Mouse (Mus musculus): Measurements from ENCODE around the gene Olfr412. TPM values are rescaled to one million over a fixed set of nuclear protein-coding genes. Genes with fewer than 3 reads are reported as not detected.

The Olfr412 gene
- polyA plus RNA-seq (2012; ENCODE audit: low replicate concordance) = not detected in 2 replicates

DNA sequence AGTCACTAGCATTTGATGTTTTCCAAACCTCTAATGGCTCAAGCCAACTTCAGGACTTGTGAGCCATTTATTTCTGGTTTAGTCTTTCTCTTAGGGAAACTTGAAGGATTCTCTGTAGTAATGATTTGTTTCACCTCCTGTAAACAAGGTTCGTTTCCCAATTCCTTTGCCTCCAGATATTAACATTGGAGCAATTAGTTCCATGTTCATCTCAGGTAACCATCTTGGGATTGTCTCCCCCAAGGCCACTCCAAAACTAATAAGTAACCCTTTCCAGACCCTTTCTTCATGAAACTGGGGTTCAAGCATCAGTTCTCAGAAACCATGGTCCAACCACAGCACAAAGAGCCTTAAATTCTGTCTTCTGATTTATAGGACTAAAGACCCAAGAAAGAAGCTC, at the start of gene Olfr412:
TSS of gene Olfr412 (plus strand) at position 301 of the 400 bp plus-strand sequence.

GRCm38 (mm10) chr11:74337931-74338330, 23.9 kb upstream of the Olfr412 start, which contains the start of gene Olfr410:
TSS of gene Olfr410 (minus strand) at chr11:74338031.

DNA sequence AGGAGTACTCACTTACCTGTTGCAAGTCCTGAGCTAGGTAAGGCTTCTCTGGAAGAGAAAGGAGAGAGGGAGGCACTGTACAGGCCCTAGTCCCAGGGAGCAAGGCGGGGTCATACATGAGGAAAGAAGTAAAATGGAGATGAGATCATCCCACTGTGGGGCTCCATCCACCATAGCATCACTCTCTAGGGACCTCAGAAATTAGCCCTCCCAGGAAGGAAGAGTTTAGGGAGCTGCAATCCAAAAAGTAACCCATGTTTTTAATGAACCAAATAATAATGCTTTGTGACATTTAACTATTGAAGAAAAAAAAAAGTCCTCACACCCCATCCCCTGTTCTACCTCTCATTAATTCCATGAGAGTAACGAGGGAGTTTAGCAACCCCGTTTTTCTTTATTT, 9.3 kb upstream of the Olfr412 start, which contains the start of gene Olfr411:
TSS of gene Olfr411 (minus strand) at position 101 of the 400 bp plus-strand sequence.

Other genes starting within 250 kb of the Olfr412 start
- not detected in 2 replicates for gene Olfr401, start 248.4 kb upstream of the Olfr412 start, polyA plus RNA-seq (2012; ENCODE audit: low replicate concordance)
- gene Olfr402, start 208.5 kb upstream of the Olfr412 start, polyA plus RNA-seq (2012; ENCODE audit: low replicate concordance) = not detected in 2 replicates
- gene Olfr403, start 175.8 kb upstream of the Olfr412 start, polyA plus RNA-seq (2012; ENCODE audit: low replicate concordance) = not detected in 2 replicates
- gene Olfr43, start 150.7 kb upstream of the Olfr412 start, polyA plus RNA-seq (2012; ENCODE audit: low replicate concordance) = not detected in 2 replicates
- not detected in 2 replicates for gene Olfr406, start 102.3 kb upstream of the Olfr412 start, polyA plus RNA-seq (2012; ENCODE audit: low replicate concordance)
- gene Olfr59, start 78.3 kb upstream of the Olfr412 start, polyA plus RNA-seq (2012; ENCODE audit: low replicate concordance) = not detected in 2 replicates
- 0.05 TPM in 1 of 2 replicates, not detected in the other for gene Olfr410, start 24.0 kb upstream of the Olfr412 start, polyA plus RNA-seq (2012; ENCODE audit: low replicate concordance)
- not detected in 2 replicates for gene Olfr411, start 9.4 kb upstream of the Olfr412 start, polyA plus RNA-seq (2012; ENCODE audit: low replicate concordance)
- 7.6 and 11.8 TPM in 2 replicates for gene Rap1gap2, start 248.8 kb downstream of the Olfr412 start, polyA plus RNA-seq (2012; ENCODE audit: low replicate concordance)

Measured in leukemia stem cell, adult 10-12 weeks (primary cell).